Mouse (Mus musculus) testis, adult 2 months (tissue): ENCODE measurements around the gene Tdp1.

ENCODE experiments used
- CTCF ChIP-seq: fragments of 200-500 bp; IDR thresholded peaks from 2 replicates; pipeline ENCODE4 v1.5.1; 2012; ENCODE audit warnings: low read depth, mild to moderate bottlenecking, inconsistent platforms, low read length, moderate library complexity; ENCODE audit not compliant: control insufficient read depth, insufficient read depth, insufficient replicate concordance
- POLR2A ChIP-seq: fragments of 200-500 bp; IDR thresholded peaks from 2 replicates; pipeline ENCODE4 v1.6.1; 2012; ENCODE audit warnings: low read depth, mild to moderate bottlenecking, inconsistent platforms, low read length, moderate library complexity; ENCODE audit not compliant: control insufficient read depth

- TF ChIP-seq CTCF: no peak
- TF ChIP-seq POLR2A: peak; percentile 94
Measured at GRCm38 (mm10) chr12:99883000-99883712, 1.2 kb upstream of the Tdp1 start.
